Mouse (Mus musculus) frontal cortex, postnatal 10 days (tissue): ENCODE results near the gene Rnasel.

Experiments used
- DNase-seq, 2 experiments: peaks; one replicate each; pipeline ENCODE4 v3.0.0; 2022; ENCODE audit warnings: low spot score in 2 of 2, mixed read lengths in 1 of 2

Gene Rnasel

DNA sequence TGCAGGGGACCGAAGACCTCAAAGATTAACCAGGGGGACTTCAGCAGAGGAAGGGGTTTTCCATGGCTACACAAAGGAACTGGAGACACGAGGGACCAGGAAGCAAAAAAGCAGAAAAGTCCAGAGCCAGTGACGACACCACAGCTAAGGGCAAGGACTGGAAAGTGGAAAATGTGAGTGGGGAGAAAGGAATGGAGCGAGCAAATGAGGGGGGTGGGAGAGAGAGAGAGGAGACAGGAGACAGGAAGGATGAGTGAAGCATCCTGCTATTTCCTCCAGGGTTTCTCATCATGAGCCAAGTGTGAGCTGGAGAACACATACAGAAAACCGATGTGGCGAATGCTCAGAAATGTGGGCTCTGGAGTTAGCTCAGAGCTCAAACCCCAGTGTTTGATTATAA, 13.1 kb upstream of the Rnasel start:
- no peak for DNase-seq

DNA sequence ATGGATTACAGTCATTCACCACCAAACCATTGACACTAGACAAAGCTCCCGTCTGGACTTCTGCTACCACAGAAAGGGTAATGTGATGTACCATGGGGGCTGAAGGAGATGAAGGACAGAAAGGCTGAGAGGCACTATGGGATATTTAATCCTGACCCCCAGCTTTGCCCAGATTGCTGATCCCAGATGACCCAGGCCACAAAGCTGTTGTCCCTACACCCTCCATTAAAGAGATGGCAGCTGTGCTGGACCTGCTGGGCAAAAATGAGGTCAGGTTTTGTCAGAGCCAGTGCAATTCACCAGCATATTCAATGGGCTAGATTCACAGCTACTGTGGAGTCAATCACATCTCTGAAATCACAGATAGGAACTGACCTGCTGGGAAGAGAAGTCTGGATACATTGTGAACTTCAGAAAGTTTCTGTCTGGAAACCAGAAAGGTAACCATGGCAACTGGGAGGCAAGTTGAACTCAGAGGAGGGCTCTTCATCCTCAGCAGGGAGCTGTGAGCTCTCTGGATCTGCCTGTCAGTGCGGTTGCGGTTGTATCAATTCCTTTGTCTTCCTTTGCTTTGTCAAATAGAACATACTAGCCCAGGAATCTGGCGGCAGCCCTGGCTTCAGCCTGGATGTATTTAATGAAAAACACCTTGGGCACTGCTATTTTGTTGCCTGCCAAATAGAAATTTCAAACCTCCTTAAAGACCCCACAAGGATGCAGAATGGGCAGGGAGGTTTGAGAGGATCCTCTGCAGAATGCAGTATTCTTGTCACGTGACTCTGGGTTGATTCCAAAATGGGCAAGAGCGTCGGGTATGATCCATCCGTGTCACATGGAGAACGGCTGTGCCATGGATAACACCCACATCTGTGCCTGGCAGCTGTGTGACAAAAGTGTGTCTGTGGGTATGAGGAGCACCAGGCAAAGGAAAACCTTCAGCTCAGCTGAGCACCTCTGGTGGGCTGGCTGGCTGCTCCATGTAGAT, 11.8 kb upstream of the Rnasel start:
- DNase-seq, result no peak

DNA sequence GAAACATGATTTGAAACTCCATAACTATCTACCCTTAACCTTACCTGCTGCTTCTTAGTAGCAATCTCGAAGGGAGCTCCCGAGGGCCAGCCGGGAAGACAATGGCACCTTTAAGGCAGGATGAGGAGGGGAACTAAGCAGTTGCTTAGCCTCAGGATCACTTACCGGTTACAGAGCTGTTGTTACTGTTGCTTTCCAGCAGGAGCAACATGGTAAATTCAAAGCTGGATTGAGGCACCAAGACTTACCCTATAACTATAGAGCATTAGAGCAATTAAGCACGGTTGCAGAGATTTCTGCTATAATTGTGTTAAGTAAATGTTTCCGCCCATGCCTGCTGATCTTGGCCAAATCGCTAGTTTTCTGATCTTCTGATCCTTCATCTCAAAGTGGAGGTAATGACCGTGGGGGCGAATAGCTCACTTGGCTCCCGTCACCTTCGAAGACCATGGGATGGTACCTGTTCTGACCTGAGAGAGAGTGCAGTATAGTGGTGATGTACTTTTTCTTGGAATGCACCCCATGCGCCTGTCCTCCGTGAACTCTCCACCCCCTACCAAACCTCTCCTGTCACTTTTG, 9.7 kb upstream of the Rnasel start:
- DNase-seq, result no peak

DNA sequence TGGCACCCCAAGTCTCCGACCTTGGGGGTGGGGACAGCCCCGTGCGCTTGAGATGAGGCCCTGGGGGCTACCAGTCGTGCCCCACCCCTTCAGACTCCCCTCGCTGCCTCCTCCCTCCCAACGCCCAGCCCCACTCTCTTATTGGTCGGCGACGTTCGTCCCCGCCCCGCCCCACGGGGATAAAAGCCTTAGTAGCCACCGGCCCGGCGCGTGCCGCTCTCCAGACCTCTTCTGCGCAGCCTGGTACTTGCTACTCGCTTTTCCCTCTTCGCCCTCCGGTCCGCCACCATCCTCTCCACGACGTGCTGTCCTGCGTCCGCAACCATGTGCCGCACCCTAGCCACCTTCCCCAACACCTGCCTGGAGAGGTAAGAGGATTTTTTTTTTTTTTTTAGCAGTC, 9.1 kb upstream of the Rnasel start, which contains the start of gene Rgs16:
Gene Rgs16, plus strand, starts transcription at position 205 of the 400 bp plus-strand sequence.
- DNase-seq, result peak in 1 of 2 experiments; percentile 70

DNA sequence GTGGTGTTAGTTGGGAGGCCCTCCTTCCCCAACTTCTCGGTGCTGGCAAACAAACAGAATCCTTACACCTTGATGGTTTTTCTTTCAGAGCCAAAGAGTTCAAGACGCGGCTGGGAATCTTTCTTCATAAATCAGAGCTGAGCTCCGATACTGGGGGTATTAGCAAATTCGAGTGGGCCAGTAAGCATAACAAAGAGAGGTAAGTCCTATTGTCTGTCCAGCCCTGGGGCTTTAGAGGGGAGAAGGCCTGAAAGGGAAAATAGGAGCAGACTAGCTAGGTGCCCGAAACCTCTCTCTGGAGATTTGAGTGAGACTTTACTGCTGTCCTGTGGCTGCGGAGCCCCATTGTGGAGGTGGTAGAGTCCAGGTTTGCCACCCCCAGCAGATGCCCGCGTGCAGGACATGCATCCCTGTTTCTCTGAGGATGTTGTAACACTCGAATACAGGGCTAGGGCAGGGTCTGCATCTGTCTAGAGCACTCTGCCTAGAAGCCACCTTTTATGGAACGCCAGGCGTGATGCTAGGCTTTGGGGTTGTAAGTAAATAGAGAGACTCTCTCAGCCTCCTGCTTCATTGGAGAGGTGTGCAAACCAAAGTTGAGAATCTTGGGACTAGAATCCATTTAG, 8.3 kb upstream of the Rnasel start:
- DNase-seq, result no peak

DNA sequence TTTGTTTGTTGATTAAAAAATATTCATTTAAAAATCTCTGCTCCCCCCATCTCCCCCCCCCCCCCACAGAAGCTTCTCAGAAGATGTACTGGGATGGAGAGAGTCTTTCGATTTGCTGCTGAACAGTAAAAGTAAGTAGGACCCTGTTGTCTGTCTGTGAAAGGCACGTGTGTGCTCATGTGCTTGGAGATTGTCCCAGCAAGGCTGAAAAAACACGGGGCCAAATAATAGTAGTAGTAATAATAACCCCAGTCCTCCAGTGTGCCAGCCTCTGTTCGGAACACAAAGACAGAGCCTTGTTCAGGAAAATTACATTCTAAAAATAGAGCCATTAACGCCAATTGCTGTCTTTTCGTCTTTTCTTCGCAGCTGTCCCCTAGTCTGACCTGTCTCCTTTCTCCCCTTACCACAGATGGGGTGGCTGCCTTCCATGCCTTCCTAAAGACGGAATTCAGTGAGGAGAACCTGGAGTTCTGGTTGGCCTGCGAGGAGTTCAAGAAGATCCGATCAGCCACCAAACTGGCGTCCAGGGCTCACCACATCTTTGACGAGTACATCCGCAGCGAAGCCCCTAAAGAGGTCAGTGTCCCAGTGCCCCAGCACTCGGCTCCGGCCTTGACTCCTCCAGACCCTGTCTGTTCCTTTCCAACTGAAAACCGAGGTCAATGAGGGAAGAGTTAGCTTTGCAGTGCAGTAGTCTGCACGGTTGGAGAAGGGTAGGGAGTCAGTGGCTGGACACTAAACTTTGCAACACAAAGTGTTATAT, 7.5 kb upstream of the Rnasel start:
- DNase-seq, result no peak

DNA sequence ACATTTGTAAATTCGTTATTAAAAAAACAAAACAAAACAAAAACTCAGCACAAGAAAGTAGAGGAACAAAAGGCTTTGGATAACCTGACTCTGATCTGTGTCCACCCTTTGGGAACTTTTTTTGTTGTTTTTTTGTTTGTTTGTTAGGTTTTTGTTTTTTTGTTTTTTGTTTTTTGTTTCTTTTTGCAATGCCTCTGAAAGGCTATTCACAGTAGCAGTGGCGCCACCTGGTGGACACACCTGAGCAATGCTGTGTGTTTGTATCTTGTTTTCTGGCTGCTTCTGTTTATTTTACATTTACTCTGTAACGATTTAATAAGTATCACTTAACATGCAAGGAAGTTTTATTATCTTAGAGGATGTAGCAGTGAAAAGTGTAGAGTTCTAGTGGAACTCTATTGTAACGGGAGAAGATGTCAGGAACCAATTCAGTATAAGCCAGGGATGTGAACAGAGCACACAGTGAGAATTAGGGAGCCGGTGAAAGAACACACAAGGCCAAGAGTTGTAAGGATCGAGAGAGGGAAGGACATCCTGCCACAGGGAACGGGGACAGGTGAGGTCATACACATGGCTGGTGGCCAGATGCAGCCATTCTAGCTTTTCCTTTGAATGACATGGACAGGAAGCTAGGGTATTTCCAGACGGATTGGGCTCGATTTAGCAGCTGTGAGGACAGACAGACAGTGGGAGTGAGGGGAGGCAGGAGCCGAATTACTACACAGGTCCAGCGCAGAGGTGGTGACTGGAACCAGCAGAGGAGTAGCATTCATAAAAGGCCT, 6.7 kb upstream of the Rnasel start:
- peak in 1 of 2 experiments; percentile 71 for DNase-seq

DNA sequence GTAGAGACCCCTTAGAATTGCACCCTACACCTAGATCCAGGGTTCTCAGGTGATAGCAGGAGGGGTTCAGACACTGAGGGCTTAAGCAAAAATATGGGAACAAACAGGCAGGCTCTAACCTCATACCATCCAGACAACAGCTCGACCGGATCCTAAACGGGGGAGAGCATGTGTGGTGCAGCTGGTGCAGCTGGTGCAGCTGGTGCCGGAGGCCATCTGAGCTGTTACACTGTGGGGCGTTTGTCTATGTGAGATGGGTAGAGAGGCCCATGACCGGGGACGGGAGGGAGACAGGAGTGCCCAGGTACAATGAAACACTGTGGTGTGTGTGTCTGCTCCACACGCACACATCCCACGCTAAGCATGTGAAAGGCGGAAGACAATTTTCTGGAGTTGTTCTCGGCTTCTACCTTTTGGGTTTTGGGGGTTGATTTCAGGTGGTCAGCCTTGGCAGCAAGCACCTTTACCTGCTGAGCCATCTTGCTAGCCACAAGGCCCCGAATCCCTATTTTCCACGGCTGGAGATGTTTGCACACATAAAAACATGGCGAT, 3.0 kb upstream of the Rnasel start:
- no peak for DNase-seq

DNA sequence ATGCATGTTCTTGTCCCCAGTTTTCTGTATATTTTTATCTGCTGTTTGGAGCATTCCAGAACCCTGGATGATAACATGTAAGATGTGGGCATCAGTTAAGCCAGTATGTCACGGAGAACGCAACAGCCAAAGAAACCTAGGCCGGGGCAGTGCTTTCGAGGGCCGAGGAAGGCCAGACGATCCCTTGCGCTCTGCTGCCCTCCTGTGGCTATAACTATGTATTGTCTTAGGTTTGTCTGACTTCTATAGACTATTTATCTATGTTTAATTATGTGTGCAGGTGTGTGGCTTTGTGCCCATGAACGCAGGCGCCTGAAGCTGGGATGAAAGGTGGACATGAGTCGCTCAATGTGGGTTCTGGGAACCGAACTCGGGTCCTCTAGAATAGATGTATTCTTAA, 2.5 kb upstream of the Rnasel start:
- DNase-seq, result peak in 1 of 2 experiments; percentile 66

DNA sequence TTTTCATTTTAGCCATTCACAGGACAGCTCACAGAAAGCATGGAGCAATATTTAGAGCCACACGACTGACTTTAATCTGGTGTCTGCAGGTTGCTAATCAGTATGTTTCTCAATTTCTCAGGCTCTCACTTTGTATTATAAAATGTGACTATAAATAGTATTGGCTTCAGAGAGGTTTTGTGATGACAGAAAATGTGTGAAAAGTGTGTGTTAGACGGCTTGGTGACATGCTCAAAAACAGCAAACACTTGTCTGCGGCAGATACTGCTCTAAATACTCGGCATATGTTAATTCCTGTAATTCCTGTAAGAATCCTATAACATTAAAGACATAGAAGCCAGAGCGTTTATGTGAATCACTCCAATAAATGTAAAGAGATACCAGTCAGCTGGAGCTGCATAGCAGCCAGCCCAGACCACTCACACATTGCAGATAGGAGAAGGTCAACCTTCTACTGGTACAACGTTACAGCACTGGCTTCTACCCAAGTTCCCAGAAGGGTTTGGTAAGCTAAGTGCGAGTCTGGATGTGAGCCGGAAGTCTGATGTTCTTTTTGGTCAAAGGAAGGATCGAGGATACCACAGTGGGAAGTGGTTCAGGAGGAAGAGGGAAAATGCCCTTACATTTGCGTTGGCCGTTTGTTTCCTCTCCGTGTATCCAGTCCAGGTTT, 1.2 kb upstream of the Rnasel start:
- DNase-seq, result no peak

DNA sequence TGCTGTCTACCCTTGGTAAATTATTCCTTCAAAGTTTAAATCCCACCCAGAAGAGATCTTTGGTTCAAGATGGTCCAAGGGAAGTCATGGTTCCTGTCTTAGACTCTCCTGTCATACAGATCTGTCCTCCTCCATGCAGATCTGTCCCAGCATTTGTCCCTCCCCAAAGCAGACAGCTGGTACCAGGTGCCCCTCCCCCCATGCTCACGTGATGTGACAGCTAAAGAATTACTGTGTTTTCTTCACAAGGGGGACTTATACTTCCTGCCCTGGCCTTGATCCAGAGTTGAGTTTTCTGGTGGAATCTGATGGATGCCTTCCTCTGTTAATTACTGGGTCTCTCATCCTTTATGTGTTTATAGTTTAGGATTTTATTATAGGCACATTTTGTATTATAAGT, 677 bp upstream of the Rnasel start:
- DNase-seq, result no peak

DNA sequence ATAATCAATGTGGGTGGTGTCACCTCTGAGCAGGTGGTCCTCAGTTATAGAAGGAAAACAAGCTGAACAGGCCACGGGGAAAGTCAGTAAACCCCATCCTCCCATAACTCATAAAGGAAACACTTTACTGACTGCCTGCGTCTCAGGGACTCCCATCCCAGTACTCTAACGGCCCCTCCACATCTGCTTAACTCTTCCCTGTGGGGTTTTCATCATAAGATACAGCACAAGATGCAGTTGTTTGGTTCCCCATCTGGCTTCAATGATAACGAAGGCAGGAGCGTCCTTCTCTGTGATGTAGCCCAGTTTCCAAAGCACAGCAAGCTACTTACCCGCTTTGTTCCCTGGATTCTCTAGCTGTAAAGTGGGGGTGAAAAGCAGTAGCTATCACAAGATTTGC, 828 bp downstream of the Rnasel start:
- DNase-seq, result no peak

DNA sequence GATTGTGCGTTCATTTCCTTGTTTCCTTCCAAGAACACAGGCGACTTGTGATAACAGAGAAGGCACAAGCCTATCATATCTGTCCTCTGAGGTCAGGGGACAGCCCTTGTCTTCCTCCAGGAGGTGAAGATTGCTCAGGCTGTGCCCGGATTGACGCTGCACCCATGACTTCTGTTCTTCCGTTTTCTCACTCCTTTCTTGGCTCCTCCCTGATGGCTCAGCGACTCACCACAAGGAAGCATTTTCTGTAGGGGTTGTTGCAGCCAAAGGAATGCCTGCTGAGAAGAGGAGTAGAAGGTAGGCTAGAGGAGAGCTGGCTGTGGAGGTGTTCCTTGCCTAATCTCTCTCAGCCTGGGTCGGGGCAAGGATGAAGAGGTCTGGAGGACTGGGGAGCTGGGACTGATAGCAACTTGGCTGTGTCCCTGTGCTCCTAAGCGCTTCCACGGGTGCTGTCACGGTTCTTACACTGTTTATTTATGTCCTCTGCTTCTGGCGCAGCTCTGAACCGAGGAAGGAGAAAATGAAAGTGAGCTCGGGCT, 2.6 kb downstream of the Rnasel start:
- no peak for DNase-seq

DNA sequence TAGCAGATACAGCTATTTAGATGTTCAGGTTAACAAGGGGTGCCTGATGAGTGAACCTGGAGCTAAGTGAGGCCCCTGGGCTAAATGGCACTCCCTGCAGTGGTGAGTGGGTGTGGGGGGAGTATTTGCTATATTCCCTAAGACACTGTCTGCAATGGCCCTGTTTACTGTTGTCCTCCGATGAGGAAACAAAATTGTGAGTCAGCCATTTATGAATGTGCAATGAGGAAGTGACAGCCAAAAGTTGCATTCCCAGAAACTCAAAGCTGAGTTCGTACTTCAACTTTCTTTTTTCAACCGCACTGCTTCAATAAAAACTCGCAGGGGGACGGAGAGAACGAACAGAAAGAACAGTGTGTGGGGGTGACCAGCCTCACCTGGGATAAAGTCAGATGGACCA, 3.3 kb downstream of the Rnasel start:
- no peak for DNase-seq

DNA sequence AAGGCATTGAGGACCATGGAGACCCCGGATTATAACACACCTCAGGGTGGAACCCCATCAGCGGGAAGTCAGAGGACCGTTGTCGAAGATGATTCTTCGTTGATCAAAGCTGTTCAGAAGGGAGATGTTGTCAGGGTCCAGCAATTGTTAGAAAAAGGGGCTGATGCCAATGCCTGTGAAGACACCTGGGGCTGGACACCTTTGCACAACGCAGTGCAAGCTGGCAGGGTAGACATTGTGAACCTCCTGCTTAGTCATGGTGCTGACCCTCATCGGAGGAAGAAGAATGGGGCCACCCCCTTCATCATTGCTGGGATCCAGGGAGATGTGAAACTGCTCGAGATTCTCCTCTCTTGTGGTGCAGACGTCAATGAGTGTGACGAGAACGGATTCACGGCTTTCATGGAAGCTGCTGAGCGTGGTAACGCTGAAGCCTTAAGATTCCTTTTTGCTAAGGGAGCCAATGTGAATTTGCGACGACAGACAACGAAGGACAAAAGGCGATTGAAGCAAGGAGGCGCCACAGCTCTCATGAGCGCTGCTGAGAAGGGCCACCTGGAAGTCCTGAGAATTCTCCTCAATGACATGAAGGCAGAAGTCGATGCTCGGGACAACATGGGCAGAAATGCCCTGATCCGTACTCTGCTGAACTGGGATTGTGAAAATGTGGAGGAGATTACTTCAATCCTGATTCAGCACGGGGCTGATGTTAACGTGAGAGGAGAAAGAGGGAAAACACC, 4.7 kb downstream of the Rnasel start:
- DNase-seq, result no peak

DNA sequence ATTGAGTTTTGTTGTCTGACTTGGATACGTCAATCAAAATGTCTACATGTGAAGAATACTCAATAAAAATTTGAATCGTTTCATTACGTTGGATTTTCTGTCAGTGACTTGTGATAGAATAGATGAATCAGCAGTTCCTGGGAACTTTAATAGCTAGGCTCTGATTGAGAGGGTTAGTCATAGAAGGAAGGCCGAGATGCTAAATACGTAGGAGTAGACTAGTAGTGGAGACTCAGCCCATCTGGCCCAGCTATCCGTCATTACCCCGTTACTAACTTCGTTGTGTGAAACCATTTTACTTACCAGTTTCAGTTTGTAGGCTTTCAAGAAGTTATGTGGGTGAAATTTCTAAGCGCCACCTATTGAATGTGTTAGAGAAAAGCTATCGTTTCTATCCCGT, 14.9 kb downstream of the Rnasel start:
- no peak for DNase-seq

DNA sequence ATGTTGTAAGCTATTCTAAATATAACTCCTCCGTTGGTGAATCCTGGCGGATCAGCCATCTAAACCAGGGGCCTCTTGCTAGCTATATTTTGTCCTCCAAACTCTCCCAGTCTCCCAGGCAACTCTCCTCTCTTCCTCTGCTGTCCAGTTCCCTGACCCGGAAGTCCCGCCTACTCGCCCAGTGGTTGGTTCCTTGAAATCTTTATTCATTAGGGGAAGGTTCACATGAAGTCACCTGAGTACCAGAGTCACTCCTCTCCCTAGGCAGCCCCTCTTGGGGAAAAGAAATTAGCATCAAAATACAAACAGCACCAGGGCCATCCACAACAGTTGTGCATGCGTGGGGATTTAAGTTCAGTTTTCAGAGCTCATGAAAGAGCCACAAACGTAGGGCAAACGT, 17.1 kb downstream of the Rnasel start:
- DNase-seq, result no peak

DNA sequence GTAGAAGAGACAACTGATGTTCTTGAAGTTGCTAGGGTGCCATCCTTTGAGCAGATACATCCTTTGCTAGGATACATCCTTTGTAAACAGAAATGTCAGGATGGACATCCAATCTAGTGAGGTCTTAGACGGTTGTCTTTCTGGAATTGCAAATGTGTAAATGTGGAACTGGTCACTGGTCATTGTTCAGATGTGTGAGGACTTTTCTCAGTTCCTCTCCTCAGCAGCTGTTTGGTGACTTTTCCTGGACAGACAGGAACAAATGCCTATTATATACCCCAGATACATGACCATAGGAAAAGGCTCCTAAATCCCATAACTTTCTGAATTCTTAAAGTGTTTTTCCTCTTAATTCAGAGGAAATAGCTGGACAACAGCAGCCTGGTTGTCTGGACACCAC, 18.1 kb downstream of the Rnasel start:
- DNase-seq, result no peak

DNA sequence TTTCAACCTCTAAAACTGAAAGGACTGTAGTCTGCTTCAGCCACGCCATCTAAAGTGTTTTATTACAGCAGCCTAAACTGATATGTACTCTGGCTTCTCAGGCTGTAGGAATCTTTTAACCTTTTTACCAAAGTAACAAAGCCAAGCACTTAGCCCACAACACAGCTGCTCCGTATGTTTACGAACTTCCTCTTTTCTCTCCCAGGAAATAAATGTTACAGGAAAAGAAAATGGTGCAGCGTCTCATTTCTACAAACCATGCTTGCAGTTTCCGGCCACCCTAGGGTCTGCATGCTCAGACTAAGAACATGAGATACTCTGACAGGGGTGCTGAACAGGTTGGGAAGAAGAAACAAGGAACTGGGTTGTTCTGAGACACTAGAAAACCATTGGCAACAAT, 19.2 kb downstream of the Rnasel start:
- no peak for DNase-seq
